Mouse (Mus musculus): ENCODE data around the gene Nf1. TPM values are rescaled to one million over a fixed set of nuclear protein-coding genes. Genes with fewer than 3 reads are reported as not detected.

Gene Nf1
- polyA plus RNA-seq, 1 experiment from 2014 or later = 8.6 TPM

GRCm38 (mm10) chr11:79305697-79306340 lies 33.7 kb upstream of the Nf1 start:
- Histone ChIP-seq H3K27me3 (no peaks in the 10 kb centered on the region), H3K4me2 (no peak overlapping the region), H3K4me1 (peaks cover 23% of the 10 kb centered on the region), H3K4me3 (no peak overlapping the region), H3K9ac (no peak overlapping the region), H3K36me3 (no peaks in the 10 kb centered on the region), H3K9me3 (no peaks in the 10 kb centered on the region), H3K27ac (peak overlapping the region; percentile 90)
- ATAC-seq (ENCODE audit: insufficient number of reproducible peaks, insufficient read depth, low FRiP score, low TSS enrichment, low read depth) = no peak
- 77% methylated on average over 9 of the region's 9 CpGs for WGBS

GRCm38 (mm10) chr11:79306510-79306909 lies 33.0 kb upstream of the Nf1 start:
- Histone ChIP-seq H3K9me3 (no peaks in the 10 kb centered on the region), H3K9ac (0 out of 2 replicates have a peak overlapping the region, but pooled peaks have one; percentile 49), H3K4me2 (peak overlapping the region; percentile 31), H3K27ac (peak overlapping the region; percentile 90), H3K4me1 (peaks cover 23% of the 10 kb centered on the region), H3K4me3 (no peak overlapping the region), H3K36me3 (no peaks in the 10 kb centered on the region), H3K27me3 (no peaks in the 10 kb centered on the region)
- 14% methylated on average over 7 of the region's 7 CpGs for WGBS
- 0 out of 2 replicates have a peak, but pooled peaks have one; percentile 62 for ATAC-seq (ENCODE audit: insufficient number of reproducible peaks, insufficient read depth, low FRiP score, low TSS enrichment, low read depth)

- H3K4me1 ChIP-seq = peaks cover 23% of the 10 kb centered on the region
- no peak for ATAC-seq (ENCODE audit: insufficient number of reproducible peaks, insufficient read depth, low FRiP score, low TSS enrichment, low read depth)
- WGBS = 9% methylated on average over 10 of the region's 10 CpGs
- H3K36me3 ChIP-seq = no peaks in the 10 kb centered on the region
- H3K9ac ChIP-seq = peak overlapping the region; percentile 49; the same call in 1 of the 2 replicates
- H3K9me3 ChIP-seq = no peaks in the 10 kb centered on the region
- H3K4me2 ChIP-seq = peak overlapping the region; percentile 31
- H3K27ac ChIP-seq = peak overlapping the region; percentile 90
- no peaks in the 10 kb centered on the region for H3K27me3 ChIP-seq
- peak overlapping the region; percentile 1; the same call in 1 of the 2 replicates for H3K4me3 ChIP-seq
These were observed 32.5 kb upstream of the Nf1 start for GRCm38 (mm10) chr11:79306996-79307395.

GRCm38 (mm10) chr11:79307560-79308200 lies 31.8 kb upstream of the Nf1 start:
- no peak for ATAC-seq (ENCODE audit: insufficient number of reproducible peaks, insufficient read depth, low FRiP score, low TSS enrichment, low read depth)
- no peaks in the 10 kb centered on the region for H3K27me3 ChIP-seq
- H3K4me2 ChIP-seq = no peak overlapping the region
- no peaks in the 10 kb centered on the region for H3K9me3 ChIP-seq
- H3K4me3 ChIP-seq = no peak overlapping the region
- H3K27ac ChIP-seq = peak overlapping the region; percentile 90
- 46% methylated on average over 9 of the region's 9 CpGs for WGBS
- peaks cover 23% of the 10 kb centered on the region for H3K4me1 ChIP-seq
- H3K36me3 ChIP-seq = no peaks in the 10 kb centered on the region
- H3K9ac ChIP-seq = peak overlapping the region; percentile 49; the same call in 1 of the 2 replicates

- WGBS = 80% methylated on average over 5 of the region's 5 CpGs
- Histone ChIP-seq H3K36me3 (no peaks in the 10 kb centered on the region), H3K9ac (no peak overlapping the region), H3K27me3 (no peaks in the 10 kb centered on the region), H3K4me1 (peaks cover 23% of the 10 kb centered on the region), H3K4me3 (no peak overlapping the region), H3K9me3 (no peaks in the 10 kb centered on the region), H3K4me2 (no peak overlapping the region), H3K27ac (no peak overlapping the region)
- ATAC-seq (ENCODE audit: insufficient number of reproducible peaks, insufficient read depth, low FRiP score, low TSS enrichment, low read depth) = no peak
These were observed 29.0 kb upstream of the Nf1 start for GRCm38 (mm10) chr11:79310467-79310866.

- no peak for ATAC-seq (ENCODE audit: insufficient number of reproducible peaks, insufficient read depth, low FRiP score, low TSS enrichment, low read depth)
- H3K4me1 ChIP-seq = no peaks in the 10 kb centered on the region
- H3K9ac ChIP-seq = no peak overlapping the region
- H3K9me3 ChIP-seq = no peaks in the 10 kb centered on the region
- H3K27me3 ChIP-seq = no peaks in the 10 kb centered on the region
- no peaks in the 10 kb centered on the region for H3K36me3 ChIP-seq
- H3K4me2 ChIP-seq = no peak overlapping the region
- H3K4me3 ChIP-seq = no peak overlapping the region
- H3K27ac ChIP-seq = no peak overlapping the region
- 84% methylated on average over 8 of the region's 8 CpGs for WGBS
These were observed 22.6 kb upstream of the Nf1 start for GRCm38 (mm10) chr11:79316807-79317345.

- no peak overlapping the region for H3K4me2 ChIP-seq
These were observed 19.7 kb upstream of the Nf1 start for GRCm38 (mm10) chr11:79319807-79320206.

GRCm38 (mm10) chr11:79323985-79324685 lies 15.4 kb upstream of the Nf1 start:
- Histone ChIP-seq H3K27me3 (no peaks in the 10 kb centered on the region), H3K9ac (no peak overlapping the region), H3K9me3 (no peaks in the 10 kb centered on the region), H3K4me1 (peaks cover 12% of the 10 kb centered on the region; the same call in 1 of the 2 replicates), H3K27ac (peak overlapping the region; percentile 60), H3K4me2 (no peak overlapping the region), H3K36me3 (no peaks in the 10 kb centered on the region), H3K4me3 (no peak overlapping the region)
- 0 out of 2 replicates have a peak, but pooled peaks have one; percentile 32 for ATAC-seq (ENCODE audit: insufficient number of reproducible peaks, insufficient read depth, low FRiP score, low TSS enrichment, low read depth)
- 23% methylated on average over 12 of the region's 12 CpGs for WGBS

More at GRCm38 (mm10) chr11:79319807-79320206, 19.7 kb upstream of the Nf1 start:
- Histone ChIP-seq H3K9me3 (no peaks in the 10 kb centered on the region), H3K4me3 (no peak overlapping the region), H3K36me3 (no peaks in the 10 kb centered on the region), H3K27ac (no peak overlapping the region), H3K4me1 (peaks cover 12% of the 10 kb centered on the region; the same call in 1 of the 2 replicates), H3K27me3 (no peaks in the 10 kb centered on the region), H3K9ac (no peak overlapping the region)
- WGBS = 79% methylated on average over 7 of the region's 7 CpGs
- no peak for ATAC-seq (ENCODE audit: insufficient number of reproducible peaks, insufficient read depth, low FRiP score, low TSS enrichment, low read depth)

- Histone ChIP-seq H3K4me2 (no peak overlapping the region), H3K36me3 (no peaks in the 10 kb centered on the region), H3K4me3 (no peak overlapping the region), H3K9ac (no peak overlapping the region), H3K4me1 (peaks cover 12% of the 10 kb centered on the region; the same call in 1 of the 2 replicates), H3K27ac (no peak overlapping the region), H3K27me3 (no peaks in the 10 kb centered on the region), H3K9me3 (no peaks in the 10 kb centered on the region)
- no peak for ATAC-seq (ENCODE audit: insufficient number of reproducible peaks, insufficient read depth, low FRiP score, low TSS enrichment, low read depth)
- WGBS = 93% methylated on average over 8 of the region's 8 CpGs
These were observed 13.8 kb upstream of the Nf1 start for GRCm38 (mm10) chr11:79325663-79326062.

- Histone ChIP-seq H3K4me2 (no peak overlapping the region), H3K36me3 (no peaks in the 10 kb centered on the region), H3K4me1 (peaks cover 12% of the 10 kb centered on the region; the same call in 1 of the 2 replicates), H3K9me3 (no peaks in the 10 kb centered on the region), H3K27me3 (no peaks in the 10 kb centered on the region), H3K4me3 (no peak overlapping the region), H3K9ac (no peak overlapping the region), H3K27ac (no peak overlapping the region)
- no peak for ATAC-seq (ENCODE audit: insufficient number of reproducible peaks, insufficient read depth, low FRiP score, low TSS enrichment, low read depth)
- WGBS = 14% methylated on average over 4 of the region's 4 CpGs
These were observed 12.4 kb upstream of the Nf1 start for GRCm38 (mm10) chr11:79327106-79327505.

- Histone ChIP-seq H3K9ac (no peak overlapping the region), H3K27me3 (no peaks in the 10 kb centered on the region), H3K9me3 (no peaks in the 10 kb centered on the region), H3K4me3 (no peak overlapping the region), H3K36me3 (no peaks in the 10 kb centered on the region), H3K27ac (no peak overlapping the region), H3K4me1 (peaks cover 12% of the 10 kb centered on the region; the same call in 1 of the 2 replicates), H3K4me2 (no peak overlapping the region)
- no peak for ATAC-seq (ENCODE audit: insufficient number of reproducible peaks, insufficient read depth, low FRiP score, low TSS enrichment, low read depth)
- WGBS = 89% methylated on average over 4 of the region's 4 CpGs
These were observed 11.4 kb upstream of the Nf1 start for GRCm38 (mm10) chr11:79328060-79328459.
